Mouse (Mus musculus): ENCODE results near the gene Mtif3. TPM values are rescaled to one million over a fixed set of nuclear protein-coding genes. Genes with fewer than 3 reads are reported as not detected.

The Mtif3 gene
- polyA plus RNA-seq, 1 experiment from 2014 or later, result 27.1 TPM

DNA sequence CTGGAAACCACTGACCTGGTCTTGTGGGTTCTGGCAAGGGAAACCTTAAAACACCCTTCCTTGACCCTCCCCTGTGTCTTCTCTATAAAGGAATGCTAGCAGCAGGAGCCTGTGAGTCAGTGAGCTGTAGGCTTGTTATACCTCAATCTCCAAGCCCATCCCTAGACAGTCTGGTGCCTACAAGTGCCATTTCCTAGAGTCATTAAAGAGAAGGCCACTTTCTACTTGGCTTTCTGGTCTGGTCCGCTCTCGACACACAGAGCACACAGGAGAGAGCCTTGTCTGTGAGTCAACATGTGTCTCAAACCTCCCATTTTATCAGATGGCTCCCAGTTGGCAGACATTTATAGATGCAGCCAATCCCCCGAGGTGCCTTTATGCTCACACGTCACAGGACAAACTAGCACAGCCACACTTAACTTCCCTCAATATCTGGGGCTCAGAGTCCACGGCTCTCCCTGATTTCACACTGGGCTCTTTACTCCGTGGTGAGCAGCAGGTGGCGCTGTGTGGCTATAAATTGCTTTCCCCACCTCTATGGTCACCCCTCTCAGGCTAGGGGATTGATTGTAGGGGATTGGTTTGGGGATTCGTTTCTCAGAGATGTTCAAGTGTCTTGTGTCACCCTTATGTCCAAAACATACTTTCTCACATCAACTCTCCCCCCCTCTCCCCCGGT lies 49.4 kb downstream of the Mtif3 start:
- WGBS, result 30% methylated on average over 9 of the region's 9 CpGs
- Histone ChIP-seq H3K4me1 (ENCODE audit: control insufficient read depth, insufficient read depth, low read length) (no peaks in the 10 kb centered on the region), H3K4me2 (ENCODE audit: low read length) (no peak overlapping the region), H3K9me3 (replicated peaks; ENCODE audit: control insufficient read depth, low read length) (no peaks in the 10 kb centered on the region), H3K4me3 (ENCODE audit: low read depth, low read length) (no peak overlapping the region), H3K27me3 (replicated peaks; ENCODE audit: control insufficient read depth, insufficient read depth, low read length) (no peaks in the 10 kb centered on the region), H3K27ac (ENCODE audit: low read depth, low read length) (no peak overlapping the region), H3K9ac (ENCODE audit: low read length) (no peak overlapping the region), H3K36me3 (ENCODE audit: control insufficient read depth, insufficient read depth, low read length) (no peaks in the 10 kb centered on the region)
- ATAC-seq, result peak; percentile 26; the same call in 1 of the 2 replicates
- peak; percentile 71 for DNase-seq (ENCODE audit: low spot score)

DNA sequence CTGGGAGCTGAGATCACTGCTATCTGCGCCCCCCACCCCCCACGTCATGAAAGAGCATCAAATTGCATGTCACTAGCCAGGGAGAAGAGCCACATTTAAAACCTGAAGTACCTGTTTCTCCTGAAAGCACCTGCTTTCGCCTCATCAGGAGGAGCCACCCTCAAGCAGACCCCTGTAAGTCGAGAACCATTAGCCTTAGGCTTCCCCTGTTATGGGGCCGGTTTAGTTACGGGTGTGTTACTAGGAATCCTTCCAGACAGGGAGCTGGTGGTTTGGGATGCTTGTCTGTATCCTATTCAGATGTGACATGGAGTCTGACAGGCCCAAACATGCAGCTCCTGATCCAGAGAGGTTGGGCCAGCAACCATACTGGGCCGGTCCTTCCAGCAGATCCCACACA lies 50.2 kb downstream of the Mtif3 start:
- Histone ChIP-seq H3K4me3 (ENCODE audit: low read depth, low read length) (no peak overlapping the region), H3K27ac (ENCODE audit: low read depth, low read length) (no peak overlapping the region), H3K4me1 (ENCODE audit: control insufficient read depth, insufficient read depth, low read length) (no peaks in the 10 kb centered on the region), H3K9me3 (replicated peaks; ENCODE audit: control insufficient read depth, low read length) (no peaks in the 10 kb centered on the region), H3K9ac (ENCODE audit: low read length) (no peak overlapping the region), H3K36me3 (ENCODE audit: control insufficient read depth, insufficient read depth, low read length) (no peaks in the 10 kb centered on the region), H3K4me2 (ENCODE audit: low read length) (no peak overlapping the region), H3K27me3 (replicated peaks; ENCODE audit: control insufficient read depth, insufficient read depth, low read length) (no peaks in the 10 kb centered on the region)
- WGBS, result 81% methylated on average over 7 of the region's 7 CpGs
- ATAC-seq (no peak), DNase-seq (ENCODE audit: low spot score) (no peak)

DNA sequence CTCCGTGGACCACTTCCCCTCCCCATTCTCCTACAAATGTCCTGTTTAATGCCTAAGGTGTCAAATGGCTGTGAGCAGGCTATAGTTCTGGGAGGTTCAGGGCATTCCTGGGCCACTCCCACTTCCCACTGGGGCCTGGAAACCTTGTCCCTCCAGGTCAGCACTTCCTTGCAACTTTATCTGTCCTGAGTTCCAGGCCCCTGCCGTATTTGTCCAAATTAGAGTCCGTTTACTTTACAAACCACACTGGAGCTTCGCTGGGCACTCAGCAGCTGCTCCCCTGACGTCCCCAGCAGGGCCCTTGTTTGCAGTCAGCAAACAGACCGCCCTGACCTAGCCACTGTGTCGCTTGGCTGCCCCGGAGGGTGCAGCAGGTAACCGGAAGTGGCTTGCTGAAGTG lies 51.4 kb downstream of the Mtif3 start:
- Histone ChIP-seq H3K9ac (ENCODE audit: low read length) (no peak overlapping the region), H3K4me1 (ENCODE audit: control insufficient read depth, insufficient read depth, low read length) (no peaks in the 10 kb centered on the region), H3K4me2 (ENCODE audit: low read length) (no peak overlapping the region), H3K27ac (ENCODE audit: low read depth, low read length) (no peak overlapping the region), H3K4me3 (ENCODE audit: low read depth, low read length) (no peak overlapping the region), H3K36me3 (ENCODE audit: control insufficient read depth, insufficient read depth, low read length) (no peaks in the 10 kb centered on the region), H3K9me3 (replicated peaks; ENCODE audit: control insufficient read depth, low read length) (no peaks in the 10 kb centered on the region), H3K27me3 (replicated peaks; ENCODE audit: control insufficient read depth, insufficient read depth, low read length) (no peaks in the 10 kb centered on the region)
- ATAC-seq, result no peak
- 17% methylated on average over 9 of the region's 9 CpGs for WGBS
- no peak for DNase-seq (ENCODE audit: low spot score)

DNA sequence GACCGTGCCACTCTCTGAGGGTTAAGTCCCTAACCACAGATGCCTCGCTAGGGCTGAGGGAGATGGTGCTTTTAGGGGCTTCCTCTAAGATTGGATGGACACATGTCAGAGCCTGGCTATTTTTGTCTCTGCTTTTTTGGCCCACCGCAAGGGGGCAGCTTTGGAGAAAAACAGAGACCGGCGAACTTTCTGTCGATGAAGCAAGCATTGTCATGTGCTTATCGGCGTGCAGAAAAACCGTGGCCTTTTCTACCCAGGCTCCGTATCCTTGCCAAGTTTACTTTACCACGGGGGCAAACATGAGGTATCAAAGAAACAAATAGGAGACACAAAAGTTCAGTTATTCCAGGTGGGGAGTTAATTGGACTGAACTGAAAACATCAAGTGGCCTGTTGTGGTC lies 55.0 kb downstream of the Mtif3 start:
- Histone ChIP-seq H3K9me3 (replicated peaks; ENCODE audit: control insufficient read depth, low read length) (no peaks in the 10 kb centered on the region), H3K4me3 (ENCODE audit: low read depth, low read length) (no peak overlapping the region), H3K36me3 (ENCODE audit: control insufficient read depth, insufficient read depth, low read length) (no peaks in the 10 kb centered on the region), H3K27ac (ENCODE audit: low read depth, low read length) (no peak overlapping the region), H3K4me1 (ENCODE audit: control insufficient read depth, insufficient read depth, low read length) (no peaks in the 10 kb centered on the region), H3K9ac (ENCODE audit: low read length) (no peak overlapping the region), H3K4me2 (ENCODE audit: low read length) (no peak overlapping the region), H3K27me3 (replicated peaks; ENCODE audit: control insufficient read depth, insufficient read depth, low read length) (no peaks in the 10 kb centered on the region)
- 56% methylated on average over 11 of the region's 11 CpGs for WGBS
- ATAC-seq, result no peak
- no peak for DNase-seq (ENCODE audit: low spot score)

DNA sequence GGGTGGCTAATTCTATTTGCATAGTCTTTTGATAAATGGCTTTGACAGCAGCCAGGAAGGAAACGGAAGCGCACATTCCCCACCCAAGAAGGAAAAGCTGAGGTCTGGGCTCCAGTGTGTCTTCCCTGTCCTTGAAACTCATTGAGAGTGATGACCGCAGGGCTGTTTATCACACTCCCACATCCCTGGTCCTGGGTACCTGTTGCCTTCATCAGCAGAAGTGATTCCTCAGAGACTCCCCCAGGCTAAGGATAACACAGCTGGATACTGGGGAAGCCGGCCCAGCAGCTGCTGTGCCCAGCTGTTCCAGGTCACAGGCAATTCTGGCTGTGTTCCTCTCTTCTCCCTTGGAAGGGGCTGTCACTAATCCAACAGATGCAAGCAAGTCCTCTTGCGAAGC lies 56.1 kb downstream of the Mtif3 start:
- Histone ChIP-seq H3K4me3 (ENCODE audit: low read depth, low read length) (no peak overlapping the region), H3K27ac (ENCODE audit: low read depth, low read length) (no peak overlapping the region), H3K27me3 (replicated peaks; ENCODE audit: control insufficient read depth, insufficient read depth, low read length) (no peaks in the 10 kb centered on the region), H3K9ac (ENCODE audit: low read length) (no peak overlapping the region), H3K4me2 (ENCODE audit: low read length) (no peak overlapping the region), H3K4me1 (ENCODE audit: control insufficient read depth, insufficient read depth, low read length) (no peaks in the 10 kb centered on the region), H3K9me3 (replicated peaks; ENCODE audit: control insufficient read depth, low read length) (no peaks in the 10 kb centered on the region), H3K36me3 (ENCODE audit: control insufficient read depth, insufficient read depth, low read length) (no peaks in the 10 kb centered on the region)
- ATAC-seq (no peak), DNase-seq (ENCODE audit: low spot score) (no peak)
- WGBS, result 68% methylated on average over 5 of the region's 5 CpGs

DNA sequence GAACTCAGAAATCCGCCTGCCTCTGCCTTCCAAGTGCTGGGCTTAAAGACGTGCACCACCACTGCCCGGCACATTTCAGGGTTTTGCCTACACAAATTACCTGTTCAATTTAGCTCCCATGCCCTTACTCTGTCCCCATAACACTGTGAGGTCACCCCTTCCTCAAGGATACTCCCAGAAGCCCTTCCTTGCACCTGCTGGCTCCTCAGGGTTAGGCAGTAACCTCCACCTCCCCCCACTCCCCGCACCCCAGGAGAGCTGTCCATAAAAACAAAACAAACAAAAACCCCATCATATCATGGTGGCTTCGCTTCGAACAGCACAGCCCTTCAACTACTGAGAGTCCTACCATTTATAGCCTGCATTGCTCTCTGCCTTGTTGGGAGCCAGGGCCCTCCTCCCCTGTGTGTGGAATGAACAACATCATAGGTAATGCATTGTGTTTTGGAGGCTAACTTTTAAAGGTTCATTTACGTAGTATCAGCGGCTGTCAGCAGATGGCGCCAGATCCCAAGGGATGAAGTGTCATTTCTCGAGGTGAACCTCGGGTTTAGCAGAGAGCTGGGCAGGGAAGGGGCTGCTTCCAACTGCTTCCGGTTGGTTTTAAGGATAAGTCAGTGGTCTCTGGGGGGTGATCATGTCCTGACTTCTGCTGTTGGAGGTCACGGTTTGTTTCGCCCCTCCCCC lies 58.0 kb downstream of the Mtif3 start:
- WGBS, result 27% methylated on average over 14 of the region's 14 CpGs
- Histone ChIP-seq H3K36me3 (ENCODE audit: control insufficient read depth, insufficient read depth, low read length) (no peaks in the 10 kb centered on the region), H3K9me3 (replicated peaks; ENCODE audit: control insufficient read depth, low read length) (no peaks in the 10 kb centered on the region), H3K4me3 (ENCODE audit: low read depth, low read length) (no peak overlapping the region), H3K4me1 (ENCODE audit: control insufficient read depth, insufficient read depth, low read length) (no peaks in the 10 kb centered on the region), H3K27ac (ENCODE audit: low read depth, low read length) (no peak overlapping the region), H3K27me3 (replicated peaks; ENCODE audit: control insufficient read depth, insufficient read depth, low read length) (no peaks in the 10 kb centered on the region), H3K4me2 (ENCODE audit: low read length) (peak overlapping the region; percentile 30; the same call in 1 of the 2 replicates), H3K9ac (ENCODE audit: low read length) (no peak overlapping the region)
- DNase-seq (ENCODE audit: low spot score), result peak; percentile 84
- ATAC-seq, result peak; percentile 48; the same call in 1 of the 2 replicates

DNA sequence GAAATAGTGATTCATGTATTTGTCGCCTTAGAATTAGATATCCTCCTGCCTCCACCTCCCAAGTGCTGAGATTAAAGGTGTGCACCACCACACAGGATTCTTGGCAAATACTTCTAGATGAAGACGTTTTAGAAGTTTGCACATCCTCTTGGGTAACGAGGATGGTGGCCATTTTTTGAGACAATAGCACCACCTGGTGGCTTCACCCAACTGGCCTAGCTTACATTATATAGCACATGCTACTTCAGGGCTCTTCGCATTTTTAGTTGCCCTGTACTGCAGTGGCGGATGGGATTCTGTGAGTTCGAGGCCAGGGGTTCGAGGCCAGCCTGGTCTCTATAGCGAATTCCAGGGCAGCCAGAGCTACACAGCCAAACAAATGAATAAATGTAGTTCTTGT lies 59.2 kb downstream of the Mtif3 start:
- no peaks in the 10 kb centered on the region for H3K36me3 ChIP-seq (ENCODE audit: control insufficient read depth, insufficient read depth, low read length)
- peak; percentile 86 for DNase-seq (ENCODE audit: low spot score)

More for the DNA sequence above, 59.2 kb downstream of the Mtif3 start:
- Histone ChIP-seq H3K27me3 (replicated peaks; ENCODE audit: control insufficient read depth, insufficient read depth, low read length) (no peaks in the 10 kb centered on the region), H3K9me3 (replicated peaks; ENCODE audit: control insufficient read depth, low read length) (no peaks in the 10 kb centered on the region), H3K9ac (ENCODE audit: low read length) (no peak overlapping the region), H3K4me2 (ENCODE audit: low read length) (no peak overlapping the region), H3K27ac (ENCODE audit: low read depth, low read length) (no peak overlapping the region), H3K4me1 (ENCODE audit: control insufficient read depth, insufficient read depth, low read length) (no peaks in the 10 kb centered on the region), H3K4me3 (ENCODE audit: low read depth, low read length) (no peak overlapping the region)
- WGBS, result 38% methylated on average over 8 of the region's 8 CpGs
- peak; percentile 75 for ATAC-seq

Other genes with a start within 250 kb of the Mtif3 start
- gene Usp12, start 168.8 kb downstream of the Mtif3 start, polyA plus RNA-seq (2014; fragmentation: Nextera tagmentation; extraction: Ambion mirVana), result 9.6 and 10.5 TPM in 2 replicates
- 391 and 517 TPM in 2 replicates for gene Rpl21, start 130.9 kb downstream of the Mtif3 start, polyA plus RNA-seq (2014; fragmentation: Nextera tagmentation; extraction: Ambion mirVana)
- gene Rasl11a, start 118.7 kb downstream of the Mtif3 start, polyA plus RNA-seq (2014; fragmentation: Nextera tagmentation; extraction: Ambion mirVana), result 6.4 and 8.6 TPM in 2 replicates
- gene Gtf3a, start 15.1 kb downstream of the Mtif3 start, polyA plus RNA-seq (2014; fragmentation: Nextera tagmentation; extraction: Ambion mirVana), result 99.7 and 110 TPM in 2 replicates
- 8.1 and 10.9 TPM in 2 replicates for gene Lnx2, start 112.8 kb upstream of the Mtif3 start, polyA plus RNA-seq (2014; fragmentation: Nextera tagmentation; extraction: Ambion mirVana)
- gene Polr1d, start 113.2 kb upstream of the Mtif3 start, polyA plus RNA-seq (2014; fragmentation: Nextera tagmentation; extraction: Ambion mirVana), result 121 and 135 TPM in 2 replicates
- 2.3 and 3.0 TPM in 2 replicates for gene Gsx1, start 224.9 kb upstream of the Mtif3 start, polyA plus RNA-seq (2014; fragmentation: Nextera tagmentation; extraction: Ambion mirVana)